Mouse (Mus musculus) megakaryocyte-erythroid progenitor cell, adult 5 weeks (primary cell): ENCODE results near the gene Nlrp6. TPM values are rescaled to one million over a fixed set of nuclear protein-coding genes. Genes with fewer than 3 reads are reported as not detected.

Source experiments
- polyA plus RNA-seq: library from polyadenylated mRNA; stranded (reverse); fragments of >175 nt; gene quantifications from 2 replicates; pipeline ENCODE4 v1.2.3, GENCODE M21; 2012

The Nlrp6 gene
- 0.11 and 0.89 TPM in 2 replicates for polyA plus RNA-seq

GRCm38 (mm10) chr7:140920418-140921029, at the start of gene Nlrp6:
Gene Nlrp6, plus strand, starts transcription at chr7:140920902.

DNA sequence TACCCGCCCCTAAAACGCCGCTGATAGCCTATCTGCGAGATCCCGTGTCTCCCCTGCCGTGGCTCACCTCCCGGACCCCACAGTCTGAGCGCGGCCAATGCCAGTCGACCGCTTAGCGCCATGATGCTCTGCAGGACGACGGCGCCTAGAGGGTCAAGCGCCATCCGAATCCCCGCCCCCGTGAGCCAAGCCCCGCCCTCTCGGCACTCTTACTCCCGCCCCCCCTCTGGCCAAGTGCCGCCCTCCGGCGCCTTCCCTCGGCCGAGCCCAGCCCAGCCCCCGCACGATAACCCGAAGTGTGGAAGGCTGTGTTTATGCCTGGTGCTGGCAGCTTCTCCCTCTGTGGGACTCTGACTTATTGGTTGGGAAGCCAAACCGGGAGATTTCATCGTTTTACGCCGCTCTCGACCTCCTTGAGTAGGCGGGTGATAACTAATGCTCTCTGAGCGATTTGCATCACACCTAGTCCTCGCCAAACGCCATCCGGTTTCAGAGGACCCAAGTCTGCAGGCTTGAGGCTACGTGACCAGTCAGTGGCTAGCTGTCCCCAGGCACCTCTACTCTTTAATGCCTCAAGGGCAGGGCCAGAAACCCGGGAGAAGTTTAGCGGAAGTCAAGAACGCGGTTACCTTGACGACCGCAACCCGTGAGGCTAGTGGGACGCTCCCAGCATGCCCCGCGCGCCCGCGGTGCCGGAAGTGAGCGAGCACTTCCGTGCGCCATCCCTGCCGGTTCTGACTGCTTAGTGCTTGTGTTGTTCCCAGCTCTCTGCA, 38.8 kb upstream of the Nlrp6 start, which contains the start of the genes Psmd13 and Sirt3:
TSS of gene Psmd13 (plus strand) at position 273 of the 773 bp plus-strand sequence.
TSS of gene Sirt3 (minus strand) at position 614 of the 773 bp plus-strand sequence.

GRCm38 (mm10) chr7:140900220-140900619, 20.5 kb upstream of the Nlrp6 start, which contains the start of gene Cox8b:
Gene Cox8b, minus strand, starts transcription at chr7:140900446.

GRCm38 (mm10) chr7:140941222-140942051, 20.7 kb downstream of the Nlrp6 start, which contains the start of gene Pgghg:
Gene Pgghg, plus strand, starts transcription at chr7:140941391.

DNA sequence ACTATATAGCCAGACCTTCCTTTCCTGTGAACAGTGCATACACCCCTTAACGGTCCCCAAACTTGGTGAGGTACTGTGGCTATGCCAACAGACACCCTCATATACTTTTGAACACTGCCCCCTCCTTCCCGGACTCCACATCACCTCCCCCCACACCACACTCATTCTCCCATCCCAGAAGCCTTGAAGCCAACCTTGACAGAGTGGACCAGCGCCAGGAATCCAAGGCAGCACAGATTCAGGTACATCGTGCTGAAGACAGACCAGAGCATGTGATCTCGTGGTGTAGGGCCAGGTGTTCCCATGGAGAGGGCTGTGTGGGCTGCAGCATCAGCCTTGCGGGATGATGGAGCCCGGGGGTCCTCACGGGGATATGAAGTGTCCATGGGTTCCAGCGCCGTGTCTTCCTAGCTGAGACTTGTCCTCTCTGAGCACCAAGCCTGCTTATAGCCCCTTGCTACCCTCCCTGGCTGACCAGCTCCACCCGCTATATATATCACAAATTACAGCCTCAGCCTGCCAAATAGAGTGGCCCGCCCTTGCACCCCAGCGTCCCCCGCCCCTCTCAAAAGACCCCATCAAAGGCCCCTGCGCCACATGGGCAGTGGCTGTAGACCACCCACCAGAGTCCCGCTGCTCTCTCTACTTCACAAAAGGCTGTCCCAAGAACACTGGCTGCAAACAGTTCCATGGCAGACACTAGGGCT, 29.3 kb downstream of the Nlrp6 start, which contains the start of gene Ifitm5:
TSS of gene Ifitm5 (minus strand) at position 468 of the 707 bp plus-strand sequence.

DNA sequence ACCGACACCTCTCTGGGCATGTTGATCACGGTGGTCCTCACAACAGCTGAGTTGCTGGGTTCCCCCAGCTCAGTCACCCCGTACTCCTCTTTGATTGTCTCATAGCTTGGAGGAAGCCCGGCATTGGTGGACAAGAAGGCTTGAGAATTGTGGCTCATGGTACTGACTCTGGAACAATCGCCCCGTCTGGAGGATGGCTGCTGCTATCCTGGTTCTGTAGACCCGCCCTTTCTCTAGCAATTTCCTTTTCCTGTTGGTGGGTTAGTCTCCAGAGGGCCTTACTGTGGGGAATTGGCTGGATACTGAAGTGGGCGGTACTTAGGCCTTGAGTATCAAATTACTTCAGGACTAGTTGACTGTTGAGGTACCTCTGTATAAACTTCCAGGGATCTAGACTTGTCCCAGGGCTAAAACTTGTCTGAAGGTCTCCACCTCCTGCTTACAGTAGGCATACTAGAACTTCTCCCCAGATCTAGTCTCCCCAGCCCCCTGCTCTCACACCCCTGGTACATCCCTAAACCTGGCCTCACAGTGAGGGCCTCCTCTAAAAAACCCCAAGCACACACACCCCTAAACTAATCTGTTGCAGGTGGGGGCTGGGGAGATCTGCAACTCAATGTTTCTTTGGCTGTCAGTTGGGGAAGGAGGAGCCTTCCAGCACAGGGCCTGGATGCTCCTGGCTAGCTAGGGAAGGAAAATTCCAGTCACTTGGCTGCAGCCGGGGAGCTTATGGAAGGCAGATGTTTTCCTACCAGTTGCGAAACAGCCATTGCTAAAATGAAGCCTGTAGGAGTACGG, 35.3 kb downstream of the Nlrp6 start, which contains the start of the genes Gm45717 and Ifitm2:
TSS of gene Gm45717 (minus strand) at position 180 of the 798 bp plus-strand sequence.
TSS of gene Ifitm2 (minus strand) at position 230 of the 798 bp plus-strand sequence.

GRCm38 (mm10) chr7:140966921-140967320, 46.2 kb downstream of the Nlrp6 start, which contains the start of gene Ifitm1:
Gene Ifitm1, plus strand, starts transcription at chr7:140967221.

Other genes starting within 250 kb of the Nlrp6 start
- gene Olfr45, start 239.0 kb upstream of the Nlrp6 start, polyA plus RNA-seq: not detected in 2 replicates
- not detected in 2 replicates for gene Olfr541, start 223.6 kb upstream of the Nlrp6 start, polyA plus RNA-seq
- not detected in 2 replicates for gene Cyp2e1, start 157.2 kb upstream of the Nlrp6 start, polyA plus RNA-seq
- 0.08 and 2.4 TPM in 2 replicates for gene Syce1, start 133.1 kb upstream of the Nlrp6 start, polyA plus RNA-seq
- gene Zfp941, start 98.7 kb upstream of the Nlrp6 start, polyA plus RNA-seq: 0.04 TPM in 1 of 2 replicates, not detected in the other
- not detected in 2 replicates for gene Urah, start 85.9 kb upstream of the Nlrp6 start, polyA plus RNA-seq
- gene Scgb1c1, start 75.4 kb upstream of the Nlrp6 start, polyA plus RNA-seq: not detected in 2 replicates
- gene Odf3, start 73.1 kb upstream of the Nlrp6 start, polyA plus RNA-seq: not detected in 2 replicates
- 3.4 and 3.5 TPM in 2 replicates for gene Gm45785, start 64.6 kb upstream of the Nlrp6 start, polyA plus RNA-seq
- 81.9 and 99.2 TPM in 2 replicates for gene Ric8a, start 63.9 kb upstream of the Nlrp6 start, polyA plus RNA-seq
- 12.2 and 15.3 TPM in 2 replicates for gene Bet1l, start 63.3 kb upstream of the Nlrp6 start, polyA plus RNA-seq
- 72.0 and 88.0 TPM in 2 replicates for gene Psmd13, start 38.9 kb upstream of the Nlrp6 start, polyA plus RNA-seq
- 87.3 and 88.0 TPM in 2 replicates for gene Sirt3, start 38.6 kb upstream of the Nlrp6 start, polyA plus RNA-seq
- not detected in 2 replicates for gene Cox8b, start 20.5 kb upstream of the Nlrp6 start, polyA plus RNA-seq
- gene Pgghg, start 20.5 kb downstream of the Nlrp6 start, polyA plus RNA-seq: 12.1 and 13.0 TPM in 2 replicates
- 0.30 and 0.40 TPM in 2 replicates for gene Ifitm5, start 29.4 kb downstream of the Nlrp6 start, polyA plus RNA-seq
- gene Gm45717, start 35.0 kb downstream of the Nlrp6 start, polyA plus RNA-seq: not detected in 2 replicates
- 395 and 470 TPM in 2 replicates for gene Ifitm2, start 35.1 kb downstream of the Nlrp6 start, polyA plus RNA-seq
- 21.2 and 24.3 TPM in 2 replicates for gene Ifitm1, start 46.3 kb downstream of the Nlrp6 start, polyA plus RNA-seq
- 34.6 and 44.1 TPM in 2 replicates for gene Ifitm3, start 89.9 kb downstream of the Nlrp6 start, polyA plus RNA-seq
- 2.4 and 4.7 TPM in 2 replicates for gene Ifitm6, start 97.0 kb downstream of the Nlrp6 start, polyA plus RNA-seq
- not detected in 2 replicates for gene Gm17387, start 108.2 kb downstream of the Nlrp6 start, polyA plus RNA-seq
- 5.3 and 7.4 TPM in 2 replicates for gene B4galnt4, start 140.2 kb downstream of the Nlrp6 start, polyA plus RNA-seq
- 5.2 and 6.1 TPM in 2 replicates for gene Pkp3, start 157.3 kb downstream of the Nlrp6 start, polyA plus RNA-seq
- gene Sigirr, start 179.7 kb downstream of the Nlrp6 start, polyA plus RNA-seq: 25.0 and 28.0 TPM in 2 replicates
- not detected in 2 replicates for gene Ano9, start 196.9 kb downstream of the Nlrp6 start, polyA plus RNA-seq
- 57.1 and 69.8 TPM in 2 replicates for gene Ptdss2, start 201.5 kb downstream of the Nlrp6 start, polyA plus RNA-seq